Mouse (Mus musculus): ENCODE data around the gene 4933427D14Rik. TPM values are rescaled to one million over a fixed set of nuclear protein-coding genes. Genes with fewer than 3 reads are reported as not detected.

Gene 4933427D14Rik
- polyA plus RNA-seq, 1 experiment: 5.1 TPM

- H3K4me1 ChIP-seq (ENCODE audit: control insufficient read depth, insufficient read depth, low read length): peaks cover 6% of the 10 kb centered on the region; the same call in 1 of the 2 replicates
- no peak overlapping the region for H3K4me3 ChIP-seq (replicated peaks; ENCODE audit: extremely low read depth, low read depth, low read length)
- TF ChIP-seq POLR2A (IDR thresholded peaks at IDR 0.05; ENCODE audit: borderline replicate concordance, extremely low read depth, low read depth, low read length) (no peak), CTCF (IDR thresholded peaks at IDR 0.05; ENCODE audit: insufficient read depth, low read length) (0 out of 2 replicates have a peak, but pooled peaks have one; percentile 15)
- DNase-seq: peak; percentile 45
- WGBS: 68% methylated on average over 12 of the region's 12 CpGs
These were observed 54.0 kb downstream of the 4933427D14Rik start for GRCm38 (mm10) chr11:72153122-72153862.

GRCm38 (mm10) chr11:72151120-72151519 lies 56.1 kb downstream of the 4933427D14Rik start:
- Histone ChIP-seq H3K4me3 (replicated peaks; ENCODE audit: extremely low read depth, low read depth, low read length) (no peak overlapping the region), H3K4me1 (ENCODE audit: control insufficient read depth, insufficient read depth, low read length) (peaks cover 6% of the 10 kb centered on the region; the same call in 1 of the 2 replicates)
- no peak for TF ChIP-seq POLR2A (IDR thresholded peaks at IDR 0.05; ENCODE audit: borderline replicate concordance, extremely low read depth, low read depth, low read length)
- TF ChIP-seq CTCF (IDR thresholded peaks at IDR 0.05; ENCODE audit: insufficient read depth, low read length): no peak
- 58% methylated on average over 2 of the region's 2 CpGs for WGBS
- peak; percentile 44 for DNase-seq

- no peak overlapping the region for H3K4me3 ChIP-seq (replicated peaks; ENCODE audit: extremely low read depth, low read depth, low read length)
- no peak for TF ChIP-seq CTCF (IDR thresholded peaks at IDR 0.05; ENCODE audit: insufficient read depth, low read length)
- no peak for TF ChIP-seq POLR2A (IDR thresholded peaks at IDR 0.05; ENCODE audit: borderline replicate concordance, extremely low read depth, low read depth, low read length)
- peaks cover 3% of the 10 kb centered on the region; the same call in 1 of the 2 replicates for H3K4me1 ChIP-seq (ENCODE audit: control insufficient read depth, insufficient read depth, low read length)
- WGBS: 61% methylated on average over 3 of the region's 3 CpGs
- DNase-seq: no peak
These were observed 59.3 kb downstream of the 4933427D14Rik start for GRCm38 (mm10) chr11:72147910-72148309.

- TF ChIP-seq CTCF (IDR thresholded peaks at IDR 0.05; ENCODE audit: insufficient read depth, low read length) (no peak), POLR2A (IDR thresholded peaks at IDR 0.05; ENCODE audit: borderline replicate concordance, extremely low read depth, low read depth, low read length) (no peak)
- Histone ChIP-seq H3K4me3 (replicated peaks; ENCODE audit: extremely low read depth, low read depth, low read length) (no peak overlapping the region), H3K4me1 (ENCODE audit: control insufficient read depth, insufficient read depth, low read length) (no peaks in the 10 kb centered on the region)
- 52% methylated on average over 1 of the region's 1 CpGs for WGBS
- DNase-seq: no peak
These were observed 61.4 kb downstream of the 4933427D14Rik start for GRCm38 (mm10) chr11:72145877-72146248.

- DNase-seq: no peak
- TF ChIP-seq CTCF (IDR thresholded peaks at IDR 0.05; ENCODE audit: insufficient read depth, low read length) (peak; percentile 84), POLR2A (IDR thresholded peaks at IDR 0.05; ENCODE audit: borderline replicate concordance, extremely low read depth, low read depth, low read length) (no peak)
These were observed 61.9 kb downstream of the 4933427D14Rik start for GRCm38 (mm10) chr11:72145182-72145876.

GRCm38 (mm10) chr11:72142889-72143288 lies 64.4 kb downstream of the 4933427D14Rik start:
- DNase-seq: peak; percentile 47
- H3K4me3 ChIP-seq (replicated peaks; ENCODE audit: extremely low read depth, low read depth, low read length): no peak overlapping the region
- TF ChIP-seq POLR2A (IDR thresholded peaks at IDR 0.05; ENCODE audit: borderline replicate concordance, extremely low read depth, low read depth, low read length) (no peak), CTCF (IDR thresholded peaks at IDR 0.05; ENCODE audit: insufficient read depth, low read length) (no peak)
- no peaks in the 10 kb centered on the region for H3K4me1 ChIP-seq (ENCODE audit: control insufficient read depth, insufficient read depth, low read length)
- 58% methylated on average over 10 of the region's 10 CpGs for WGBS

More at GRCm38 (mm10) chr11:72145182-72145876, 61.9 kb downstream of the 4933427D14Rik start:
- Histone ChIP-seq H3K4me3 (replicated peaks; ENCODE audit: extremely low read depth, low read depth, low read length) (no peak overlapping the region), H3K4me1 (ENCODE audit: control insufficient read depth, insufficient read depth, low read length) (no peaks in the 10 kb centered on the region)
- 8% methylated on average over 2 of the region's 2 CpGs for WGBS

GRCm38 (mm10) chr11:72140198-72140597 lies 67.1 kb downstream of the 4933427D14Rik start:
- DNase-seq: no peak
- Histone ChIP-seq H3K4me3 (replicated peaks; ENCODE audit: extremely low read depth, low read depth, low read length) (no peak overlapping the region), H3K4me1 (ENCODE audit: control insufficient read depth, insufficient read depth, low read length) (peaks cover 3% of the 10 kb centered on the region; the same call in 1 of the 2 replicates)
- 53% methylated on average over 6 of the region's 6 CpGs for WGBS
- TF ChIP-seq CTCF (IDR thresholded peaks at IDR 0.05; ENCODE audit: insufficient read depth, low read length) (no peak), POLR2A (IDR thresholded peaks at IDR 0.05; ENCODE audit: borderline replicate concordance, extremely low read depth, low read depth, low read length) (no peak)

- no peak for TF ChIP-seq CTCF (IDR thresholded peaks at IDR 0.05; ENCODE audit: insufficient read depth, low read length)
- TF ChIP-seq POLR2A (IDR thresholded peaks at IDR 0.05; ENCODE audit: borderline replicate concordance, extremely low read depth, low read depth, low read length): no peak
- no peak for DNase-seq
- WGBS: 62% methylated on average over 11 of the region's 11 CpGs
- Histone ChIP-seq H3K4me1 (ENCODE audit: control insufficient read depth, insufficient read depth, low read length) (peaks cover 26% of the 10 kb centered on the region), H3K4me3 (replicated peaks; ENCODE audit: extremely low read depth, low read depth, low read length) (no peak overlapping the region)
These were observed 70.9 kb downstream of the 4933427D14Rik start for GRCm38 (mm10) chr11:72136231-72136982.
